Mouse (Mus musculus) inflammation-experienced regulatory T-cells, adult 6 months (primary cell): ENCODE measurements around the gene Mgat4d. TPM values are rescaled to one million over a fixed set of nuclear protein-coding genes. Genes with fewer than 3 reads are reported as not detected.
"Not testable (repeated sequence)": the region's sequence is repeated elsewhere in the genome, so short reads cannot be mapped to it uniquely, and the experiment has no call there.

Experiments
- ATAC-seq: one replicate; pipeline ENCODE4 v1.8.0; 2017
- polyA plus RNA-seq, 3 experiments: library from polyadenylated mRNA; unstranded; fragments of 100-300 nt; shearing (Covaris generic); gene quantifications; one replicate each; pipeline ENCODE4 v1.2.1; 2017

The Mgat4d gene
- polyA plus RNA-seq, 3 experiments from 2014 or later: not detected

DNA sequence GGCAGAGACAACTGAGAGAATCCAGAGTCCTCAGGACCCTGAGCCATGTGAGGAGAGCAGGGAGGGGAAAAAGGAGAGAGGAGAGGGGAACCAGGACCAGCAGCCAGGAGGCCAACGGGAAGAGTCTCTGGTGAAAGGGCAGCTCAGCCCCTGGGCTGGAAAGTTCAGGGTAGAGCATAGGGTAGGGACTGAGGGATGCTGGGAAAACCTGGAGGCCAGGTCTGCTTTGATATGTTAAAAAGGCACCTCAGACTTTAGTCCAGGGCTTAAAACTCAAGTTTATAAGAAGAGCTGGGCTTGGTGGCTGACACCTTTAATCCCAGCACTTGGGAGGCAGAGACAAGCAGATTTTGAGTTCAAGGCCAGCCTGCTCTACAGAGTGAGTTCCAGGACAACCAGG is 44.2 kb downstream of the Mgat4d start:
- ATAC-seq: no peak

DNA sequence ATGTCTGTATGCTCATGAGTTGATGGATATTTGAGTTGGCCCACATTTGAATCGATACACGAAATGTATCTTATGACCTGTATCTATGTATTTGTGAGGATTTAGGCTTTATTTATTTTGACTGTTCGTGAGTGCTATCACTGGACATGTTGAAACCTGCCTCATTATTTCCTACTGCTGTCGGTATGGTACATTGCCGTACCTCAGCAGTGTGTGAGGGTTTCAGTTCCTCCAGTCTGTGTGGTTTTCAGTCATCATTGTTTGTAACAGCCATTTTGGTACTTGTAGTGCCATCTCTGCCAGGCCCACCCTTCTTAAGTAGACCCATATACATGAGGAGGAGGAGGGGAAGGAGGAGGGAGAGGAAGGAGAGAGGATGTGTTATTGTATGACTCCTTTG is 46.1 kb downstream of the Mgat4d start:
- no peak for ATAC-seq

DNA sequence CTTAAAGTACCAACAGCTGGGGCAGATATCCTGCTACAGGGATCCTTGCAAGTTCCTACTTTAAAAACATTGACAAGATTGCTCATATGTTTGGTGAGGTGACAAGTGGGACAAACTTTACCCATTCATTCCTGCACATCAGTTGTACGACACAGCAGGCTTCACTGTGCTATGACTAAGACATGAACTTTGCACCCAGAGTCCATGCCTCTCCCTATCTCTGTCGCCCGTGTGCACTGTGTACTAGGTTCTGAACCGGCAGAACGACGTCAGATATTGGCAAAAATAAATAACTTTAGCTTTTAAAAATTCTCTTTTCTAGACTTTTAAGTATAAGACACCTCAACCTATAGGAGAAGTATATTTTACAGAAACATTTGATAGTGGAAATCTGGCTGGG is 48.4 kb downstream of the Mgat4d start:
- ATAC-seq: no peak

- ATAC-seq: no peak
Measured at GRCm38 (mm10) chr8:83397726-83398125, 49.5 kb downstream of the Mgat4d start.

DNA sequence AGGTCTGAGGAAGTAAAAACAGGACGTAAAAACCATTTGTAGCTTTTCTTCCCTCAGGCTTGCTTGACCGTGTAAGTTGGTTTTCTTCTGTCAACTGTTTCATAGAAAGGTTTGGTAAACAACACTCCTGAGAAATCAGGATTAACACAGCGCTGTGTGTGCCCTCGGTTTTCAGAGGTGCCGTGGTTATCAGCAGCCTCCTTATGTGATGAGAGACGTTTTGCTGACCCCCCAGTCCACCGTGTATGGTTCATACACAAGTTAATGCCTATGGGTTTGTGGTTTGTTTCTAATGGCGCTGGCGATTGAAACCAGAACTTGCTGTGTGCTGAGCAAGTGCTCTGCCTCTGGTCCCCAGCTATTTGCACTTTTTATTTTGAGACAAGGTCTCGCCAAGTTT is 57.3 kb downstream of the Mgat4d start:
- ATAC-seq: no peak

DNA sequence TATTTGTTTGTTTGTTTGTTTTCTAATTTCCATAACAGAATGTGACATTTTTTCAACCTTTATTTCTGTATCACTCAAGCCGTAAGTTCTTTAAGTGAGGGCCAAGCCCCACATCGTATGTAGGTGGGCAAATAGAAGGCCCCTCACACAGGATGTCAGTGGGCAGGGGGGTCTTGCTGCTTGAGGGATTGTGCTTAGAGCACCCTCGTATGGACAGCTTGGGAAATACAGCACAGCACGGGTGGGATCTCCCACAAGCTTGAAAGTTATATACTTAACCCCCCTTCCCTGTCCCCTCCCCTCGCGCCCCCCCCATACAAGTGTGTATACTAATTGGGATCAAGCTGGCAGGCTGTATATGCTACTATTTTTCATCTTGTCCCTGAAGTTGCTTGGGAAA is 58.6 kb downstream of the Mgat4d start:
- no peak for ATAC-seq

GRCm38 (mm10) chr8:83408496-83408895 is 60.2 kb downstream of the Mgat4d start:
- ATAC-seq: no peak

GRCm38 (mm10) chr8:83416878-83417277 is 68.6 kb downstream of the Mgat4d start:
- ATAC-seq: no peak

DNA sequence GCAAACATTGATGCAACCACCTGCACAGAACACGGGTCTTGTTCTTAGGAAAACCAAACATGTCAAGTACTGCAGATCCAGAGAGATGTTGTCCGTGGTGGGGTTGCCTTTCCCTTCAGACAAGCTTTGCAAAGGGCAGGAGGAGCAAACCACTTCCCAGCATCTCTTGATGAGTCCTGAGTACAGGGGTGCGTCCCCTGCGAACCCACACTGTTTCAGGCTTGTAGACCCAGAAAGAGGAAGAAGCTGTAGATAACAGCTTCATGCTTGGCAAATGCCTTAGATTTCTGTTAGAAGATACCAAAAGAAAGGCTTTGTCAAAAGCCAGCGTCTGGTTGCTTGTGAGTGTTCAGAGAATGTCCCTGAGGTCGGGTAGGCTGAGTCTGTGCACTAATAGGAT is 69.7 kb downstream of the Mgat4d start:
- no peak for ATAC-seq

- ATAC-seq: no peak
Measured at GRCm38 (mm10) chr8:83418805-83419516, 70.7 kb downstream of the Mgat4d start.

DNA sequence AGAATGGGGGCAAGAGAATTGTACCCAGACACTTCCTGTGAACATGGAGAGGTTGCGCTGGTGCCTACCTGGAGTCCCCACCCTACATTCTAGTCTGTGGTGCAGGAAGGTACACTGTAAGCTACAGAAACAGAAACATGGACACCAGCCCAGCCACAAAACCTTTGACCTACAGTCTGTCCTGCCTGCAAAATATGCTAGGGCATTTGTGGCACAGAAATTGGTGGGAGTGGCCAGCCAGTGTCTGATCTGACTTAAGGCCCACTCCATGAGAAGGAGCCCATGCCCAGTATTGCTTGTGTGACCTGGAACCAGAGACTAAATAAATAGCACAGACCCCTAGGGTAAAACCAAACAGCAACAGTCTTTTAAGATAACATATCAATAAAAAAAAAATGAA is 73.1 kb downstream of the Mgat4d start:
- ATAC-seq: no peak

- no peak for ATAC-seq
Measured at GRCm38 (mm10) chr8:83423032-83423825, 75.0 kb downstream of the Mgat4d start.

GRCm38 (mm10) chr8:83425202-83425601 is 76.9 kb downstream of the Mgat4d start:
- ATAC-seq: no peak

- ATAC-seq: no peak
Measured at GRCm38 (mm10) chr8:83426104-83426759, 78.0 kb downstream of the Mgat4d start.

DNA sequence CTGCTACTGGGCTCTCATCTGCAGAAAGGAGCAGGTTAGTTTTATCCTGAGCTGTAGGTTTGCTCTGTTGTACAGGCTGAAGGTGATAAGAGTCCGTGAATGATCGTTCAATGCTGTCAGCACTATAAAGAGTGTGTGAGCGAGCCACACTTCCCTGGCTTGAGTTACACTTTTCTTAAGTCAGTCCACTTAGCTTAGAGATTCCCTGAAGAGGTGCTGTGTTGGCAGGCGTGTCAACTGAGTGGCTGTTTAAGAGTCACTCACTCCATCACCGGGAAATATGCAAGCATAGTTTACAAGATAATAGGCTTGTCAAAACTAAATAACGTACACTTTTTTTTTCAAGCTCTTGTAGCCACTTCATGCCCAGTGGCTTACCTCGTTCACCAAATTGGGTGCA is 78.7 kb downstream of the Mgat4d start:
- ATAC-seq: no peak

DNA sequence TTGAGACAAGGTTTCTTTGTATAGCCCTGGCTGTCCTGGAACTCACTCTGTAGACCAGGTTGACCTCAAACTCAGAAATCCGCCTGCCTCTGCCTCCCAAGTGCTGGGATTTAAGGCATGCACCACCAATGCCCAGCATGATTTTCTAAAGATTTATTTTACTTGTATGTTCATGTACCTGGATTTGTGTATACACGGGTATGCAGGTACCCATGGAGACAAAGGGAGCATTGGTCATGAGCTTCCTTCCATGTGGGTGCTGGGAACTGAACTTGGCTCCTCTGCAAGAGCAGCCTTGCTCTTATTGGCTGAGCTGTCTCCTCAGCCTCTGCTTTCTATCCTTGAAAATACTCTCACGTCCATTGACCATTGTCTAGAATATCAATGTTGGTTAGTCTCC is 80.3 kb downstream of the Mgat4d start:
- not testable (repeated sequence) for ATAC-seq

DNA sequence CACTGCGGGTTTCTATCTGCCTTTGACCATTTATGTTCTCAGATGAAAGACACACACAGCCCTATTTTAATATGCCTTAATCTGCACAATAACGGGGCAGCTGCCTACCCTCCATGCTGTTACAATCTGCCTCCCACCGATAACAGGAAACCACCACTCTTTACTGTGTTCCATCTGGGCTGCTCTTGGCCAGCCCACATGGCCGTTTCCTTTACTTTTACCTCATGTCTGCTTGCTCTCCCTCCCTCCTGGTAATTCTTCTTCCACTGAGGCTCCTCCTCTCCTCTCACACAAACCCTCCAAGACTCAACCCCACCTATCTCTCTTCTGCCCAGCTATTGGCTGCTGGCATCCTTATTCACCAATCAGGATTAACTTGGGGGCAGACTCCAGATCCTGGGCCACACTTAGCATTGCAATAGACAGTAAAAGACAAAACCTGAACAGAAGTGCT is 80.8 kb downstream of the Mgat4d start:
- ATAC-seq: no peak

Other genes starting within 250 kb of the Mgat4d start
- under 1 TPM in 2 of 3 experiments, not detected in 1; 0.18 to 0.20 TPM for gene Tbc1d9, start 183.1 kb upstream of the Mgat4d start, polyA plus RNA-seq
- gene Gm10645, start 182.3 kb upstream of the Mgat4d start, polyA plus RNA-seq: not detected
- not detected for gene Ucp1, start 58.1 kb upstream of the Mgat4d start, polyA plus RNA-seq
- 10 to 100 TPM in 2 of 3 experiments, 1 to 10 TPM in 1; 9.0 to 10.7 (median 10.4) TPM for gene Elmod2, start 16.0 kb upstream of the Mgat4d start, polyA plus RNA-seq
- 1 to 10 TPM in 1 of 3 experiments, under 1 TPM in 1, not detected in 1; 0.71 to 7.2 TPM for gene Clgn, start 41.4 kb downstream of the Mgat4d start, polyA plus RNA-seq
- gene Scoc, start 109.9 kb downstream of the Mgat4d start, polyA plus RNA-seq: 10 to 100 TPM; 26.8 to 34.5 (median 30.6) TPM
- not detected for gene Olfr370, start 187.3 kb downstream of the Mgat4d start, polyA plus RNA-seq
- gene Ndufb7, start 218.2 kb downstream of the Mgat4d start, polyA plus RNA-seq: 100 to 1,000 TPM; 284 to 389 (median 291) TPM